Comparison of ENCODE assay signal across 11 mouse cellular contexts in genomic region chr3:154222141-154222591, GRCm38 (mm10).
DNase-seq lines count a peak whose midpoint lies in the region; ATAC-seq and TF ChIP-seq lines count a peak whose summit lies in the region.
"Had no signal": no experiment of that assay in that cellular context is flagged by ENCODE, and none has a peak within 500 bp of the region (broad histone marks: within the 10 kb centered on the region; RNA-seq: fewer than 3 reads in every experiment).

No protein-coding gene starts in this region.

- no peaks in the 10 kb centered on the region for H3K36me3 ChIP-seq in forebrain, embryonic 16.5 days (ENCODE audit: control insufficient read depth, insufficient read depth)
- H3K36me3 ChIP-seq in midbrain, embryonic 15.5 days (replicated peaks): no peaks in the 10 kb centered on the region
- H3K36me3 ChIP-seq: liver, embryonic 15.5 days had no signal

- H3K9me3 ChIP-seq in forebrain, embryonic 16.5 days (ENCODE audit: control insufficient read depth, low read length): no peaks in the 10 kb centered on the region
- no peaks in the 10 kb centered on the region for H3K9me3 ChIP-seq in midbrain, embryonic 15.5 days
- H3K9me3 ChIP-seq: liver, embryonic 15.5 days had no signal

- H3K4me3 ChIP-seq in layer of hippocampus, adult 2 months: no peak overlapping the region; the same call in 1 of the 2 replicates
- H3K4me3 ChIP-seq in forebrain, embryonic 16.5 days (replicated peaks; ENCODE audit: low read length): no peak overlapping the region
- H3K4me3 ChIP-seq in midbrain, embryonic 15.5 days: no peak overlapping the region
- H3K4me3 ChIP-seq: liver, embryonic 15.5 days had no signal

- 7% methylated on average over 8 of the region's 8 CpGs for WGBS in forebrain, embryonic 16.5 days
- WGBS in midbrain, embryonic 15.5 days: 31% methylated on average over 8 of the region's 8 CpGs

- no peak for TF ChIP-seq CTCF in layer of hippocampus, adult 2 months (conservative IDR thresholded peaks at IDR 0.05)

- ATAC-seq in forebrain, embryonic 16.5 days: peak; percentile 72
- peak; percentile 60; the same call in 1 of the 2 replicates for ATAC-seq in midbrain, embryonic 15.5 days (replicated peaks)

- peaks cover 16% of the 10 kb centered on the region for H3K4me1 ChIP-seq in forebrain, embryonic 16.5 days (replicated peaks; ENCODE audit: control insufficient read depth, insufficient read depth, low read length)
- H3K4me1 ChIP-seq in midbrain, embryonic 15.5 days: peaks cover 15% of the 10 kb centered on the region
- H3K4me1 ChIP-seq: liver, embryonic 15.5 days had no signal

- DNase-seq in layer of hippocampus, adult 2 months (ENCODE audit: low spot score in 2 of 2): peak in 1 of 2 experiments; percentile 47
- no peak for DNase-seq in layer of hippocampus, adult 8-10 months (ENCODE audit: low spot score in 2 of 2)
- peak; percentile 51 for DNase-seq in brain, embryonic 18.5 days (ENCODE audit: low read depth, low spot score)
- DNase-seq in urinary bladder, postnatal 25 days (ENCODE audit: low spot score): no peak
- DNase-seq in adrenal gland, postnatal 25 days: no peak
- no peak for DNase-seq in adrenal gland, adult (ENCODE audit: inconsistent age in 2 of 2, low spot score in 1 of 2)
- DNase-seq: adrenal gland, adult 2 months; cerebellum, postnatal 25 days had no signal

- no peak overlapping the region for H3K9ac ChIP-seq in forebrain, embryonic 16.5 days (replicated peaks; ENCODE audit: low read depth, low read length)
- H3K9ac ChIP-seq in midbrain, embryonic 15.5 days: no peak overlapping the region
- H3K9ac ChIP-seq: liver, embryonic 15.5 days had no signal

- H3K27ac ChIP-seq in layer of hippocampus, adult 2 months: peak overlapping the region; percentile 71
- H3K27ac ChIP-seq in forebrain, embryonic 16.5 days (ENCODE audit: low read length): peak overlapping the region; percentile 47
- peak overlapping the region; percentile 65 for H3K27ac ChIP-seq in midbrain, embryonic 15.5 days
- H3K27ac ChIP-seq: liver, embryonic 15.5 days had no signal

- no peaks in the 10 kb centered on the region for H3K27me3 ChIP-seq in forebrain, embryonic 16.5 days (replicated peaks; ENCODE audit: control insufficient read depth, insufficient read depth, low read length)
- no peaks in the 10 kb centered on the region for H3K27me3 ChIP-seq in midbrain, embryonic 15.5 days (replicated peaks)
- H3K27me3 ChIP-seq: liver, embryonic 15.5 days had no signal

- H3K4me2 ChIP-seq in forebrain, embryonic 16.5 days (ENCODE audit: low read length): peak overlapping the region; percentile 30; the same call in 1 of the 2 replicates
- peak overlapping the region; percentile 17; the same call in 1 of the 2 replicates for H3K4me2 ChIP-seq in midbrain, embryonic 15.5 days
- H3K4me2 ChIP-seq: liver, embryonic 15.5 days had no signal
